ENCODE assay signal across 8 mouse cellular contexts in the genomic region with DNA sequence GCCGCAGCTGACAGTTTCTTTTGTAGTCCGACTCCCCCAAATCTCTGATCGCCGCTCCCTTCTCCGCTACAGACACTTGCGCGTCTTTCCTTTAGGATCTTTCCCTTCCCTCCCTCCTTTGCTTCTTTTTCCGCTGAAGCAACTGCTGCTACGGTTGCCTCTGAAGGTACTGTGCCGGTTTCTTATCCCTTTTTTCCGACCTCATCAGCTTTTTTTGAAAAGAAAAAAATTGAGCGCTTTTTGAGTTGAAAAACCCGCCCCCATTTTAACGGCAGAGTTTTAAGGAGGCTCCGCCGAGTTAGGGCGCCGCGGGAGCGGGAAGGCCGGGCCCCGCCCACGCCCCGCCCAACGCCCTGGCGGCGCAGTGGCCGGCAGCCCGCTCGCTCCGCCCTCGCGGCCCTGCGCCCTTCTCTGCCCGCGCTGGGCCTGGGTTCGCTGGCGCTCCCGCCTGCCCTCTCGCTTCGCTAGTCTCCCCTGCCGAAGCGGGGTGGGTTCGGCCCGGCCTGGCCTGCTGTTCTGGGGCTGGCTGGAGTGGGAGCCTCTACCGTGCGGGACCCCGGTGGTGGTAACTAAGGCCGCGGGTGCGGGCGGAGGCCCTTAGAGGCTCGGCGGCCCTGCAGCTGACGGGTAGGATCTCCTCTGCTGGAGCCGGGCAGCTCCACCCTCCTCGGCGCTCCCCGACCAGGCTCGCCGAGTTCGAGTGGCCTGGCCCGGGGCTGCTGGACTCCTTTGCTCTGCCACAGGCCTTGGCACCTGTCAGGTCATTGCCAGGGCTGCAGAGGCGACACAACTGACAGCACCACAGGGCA. TPM values are rescaled to one million over a fixed set of nuclear protein-coding genes. Genes with fewer than 3 reads are reported as not detected.
DNase-seq lines count a peak whose midpoint lies in the region; ATAC-seq and TF ChIP-seq lines count a peak whose summit lies in the region.

TSS of gene Cdkn2c (minus strand) at position 729 of the 809 bp plus-strand sequence.

- DNase-seq in ES-CJ7 (ENCODE audit: low read depth, low spot score) = peak; percentile 65
- peak; percentile 84 for DNase-seq in cerebellum, adult 11 months
- peak; percentile 85 for DNase-seq in heart, postnatal 25 days (ENCODE audit: low spot score)
- DNase-seq in layer of hippocampus, adult 18-20 months (ENCODE audit: low spot score in 2 of 2) = peak; percentile 39 to 63
- DNase-seq in thymus, adult 2 months = peak; percentile 85

- under 1% methylated on average over 64 of the region's 64 CpGs for WGBS in forebrain, embryonic 15.5 days
- under 1% methylated on average over 64 of the region's 64 CpGs for WGBS in lung, embryonic 15.5 days
- WGBS in olfactory bulb, adult 2 months = under 1% methylated on average over 64 of the region's 64 CpGs
- under 1% methylated on average over 64 of the region's 64 CpGs for WGBS in thymus, adult 2 months

- peak; percentile 52; the same call in 1 of the 2 replicates for TF ChIP-seq POLR2A in olfactory bulb, adult 2 months (IDR thresholded peaks at IDR 0.05; ENCODE audit: insufficient read depth, low read depth, low read length)
- TF ChIP-seq POLR2A in thymus, adult 2 months (IDR thresholded peaks at IDR 0.05; ENCODE audit: control insufficient read depth, extremely low read depth, insufficient read depth, low read length, poor library complexity) = peak; percentile 81

- peak; percentile 92 for ATAC-seq in forebrain, embryonic 15.5 days (replicated peaks)
- peak; percentile 97 for ATAC-seq in lung, embryonic 15.5 days (ENCODE audit: borderline replicate concordance, extremely low read depth, low FRiP score, low TSS enrichment)

- peaks cover 26% of the 10 kb centered on the region for H3K4me1 ChIP-seq in forebrain, embryonic 15.5 days
- peaks cover 16% of the 10 kb centered on the region for H3K4me1 ChIP-seq in lung, embryonic 15.5 days
- H3K4me1 ChIP-seq in olfactory bulb, adult 2 months (ENCODE audit: control insufficient read depth, insufficient read depth, low read length) = peaks cover 3% of the 10 kb centered on the region; the same call in 1 of the 2 replicates
- no peaks in the 10 kb centered on the region for H3K4me1 ChIP-seq in thymus, adult 2 months (replicated peaks; ENCODE audit: control insufficient read depth, insufficient read depth, low read length)

- TF ChIP-seq CTCF in olfactory bulb, adult 2 months (IDR thresholded peaks at IDR 0.05; ENCODE audit: insufficient read depth, low read depth, low read length) = no peak
- TF ChIP-seq CTCF in thymus, adult 2 months (IDR thresholded peaks at IDR 0.05; ENCODE audit: borderline replicate concordance, control insufficient read depth, extremely low read depth, insufficient read depth, low read length, poor library complexity) = peak; percentile 36; the same call in 1 of the 2 replicates

- H3K36me3 ChIP-seq in forebrain, embryonic 15.5 days = no peaks in the 10 kb centered on the region
- H3K36me3 ChIP-seq in lung, embryonic 15.5 days = no peaks in the 10 kb centered on the region
- no peaks in the 10 kb centered on the region for H3K36me3 ChIP-seq in thymus, adult 2 months (ENCODE audit: control insufficient read depth, insufficient read depth, low read length)

- H3K9me3 ChIP-seq in forebrain, embryonic 15.5 days = no peaks in the 10 kb centered on the region
- H3K9me3 ChIP-seq in lung, embryonic 15.5 days = no peaks in the 10 kb centered on the region

- peak within 1 kb of the TSS; percentile 81 for H3K27ac ChIP-seq in forebrain, embryonic 15.5 days (replicated peaks)
- H3K27ac ChIP-seq in lung, embryonic 15.5 days = peak within 1 kb of the TSS; percentile 99
- H3K27ac ChIP-seq in olfactory bulb, adult 2 months (ENCODE audit: insufficient read depth, low read depth, low read length) = peak within 1 kb of the TSS; percentile 96
- H3K27ac ChIP-seq in thymus, adult 2 months (ENCODE audit: control insufficient read depth, insufficient read depth, low read length) = peak within 1 kb of the TSS; percentile 57

- H3K4me2 ChIP-seq in forebrain, embryonic 15.5 days (replicated peaks) = peak within 1 kb of the TSS; percentile 90
- H3K4me2 ChIP-seq in lung, embryonic 15.5 days = peak within 1 kb of the TSS; percentile 94

- peak within 1 kb of the TSS; percentile 66 for H3K4me3 ChIP-seq in forebrain, embryonic 15.5 days
- H3K4me3 ChIP-seq in lung, embryonic 15.5 days = peak within 1 kb of the TSS; percentile 75
- H3K4me3 ChIP-seq in olfactory bulb, adult 2 months (ENCODE audit: insufficient read depth, low read depth, low read length) = peak within 1 kb of the TSS; percentile 97
- H3K4me3 ChIP-seq in thymus, adult 2 months (ENCODE audit: control insufficient read depth, insufficient read depth, low read length) = peak within 1 kb of the TSS; percentile 81

- H3K27me3 ChIP-seq in forebrain, embryonic 15.5 days = peaks cover 13% of the 10 kb centered on the region; the same call in 1 of the 2 replicates
- peaks cover 6% of the 10 kb centered on the region for H3K27me3 ChIP-seq in lung, embryonic 15.5 days
- no peaks in the 10 kb centered on the region for H3K27me3 ChIP-seq in thymus, adult 2 months (ENCODE audit: control insufficient read depth, insufficient read depth, low read length)

- H3K9ac ChIP-seq in forebrain, embryonic 15.5 days (replicated peaks) = peak within 1 kb of the TSS; percentile 67
- peak within 1 kb of the TSS; percentile 99 for H3K9ac ChIP-seq in lung, embryonic 15.5 days

- intact Hi-C loops in heart, postnatal 25 days (cut with DNase I) = loop anchor here (1.0 kb wide), 1 partner anchor 10 kb away; the partner anchor contains the start of gene Faf1

RNA-seq across cellular contexts. Expression of gene Cdkn2c, which starts in this region (rescaled TPM):
- 14.3 and 15.3 TPM in 2 replicates for polyA plus RNA-seq in forebrain, embryonic 15.5 days (2015; fragmentation: Nextera tagmentation; extraction: Ambion mirVana)
- total RNA-seq in heart, postnatal 25 days (2021) = 10 to 100 TPM; 15.5 to 16.2 TPM
- 1 to 10 TPM; 3.0 to 3.3 TPM for total RNA-seq in layer of hippocampus, adult 18-20 months (2021)
- 16.7 and 18.0 TPM in 2 replicates for polyA plus RNA-seq in lung, embryonic 15.5 days (2015; fragmentation: Nextera tagmentation; extraction: Ambion mirVana)
- not detected in 2 replicates for polyA plus RNA-seq in olfactory bulb, adult 2 months (2012; ENCODE audit: insufficient read depth, insufficient read length, low replicate concordance, missing spikeins)
- 35.4 and 58.6 TPM in 2 replicates for polyA plus RNA-seq in thymus, adult 2 months (2012; rRNA removed)

Comparison
In these comparisons a context has a peak if more than half of its experiments do, and no peak if none do; other contexts are left out.
1. Peak in every context shown above with its lines: DNase-seq, ATAC-seq, H3K4me3 ChIP-seq and H3K27ac ChIP-seq.